Mouse (Mus musculus) lung, embryonic 14.5 days (tissue): ENCODE measurements at regions not wholly inside any gene's neighbourhood (a gene's known extent, or its start where the extent isn't known, plus 50 kb on each side); places are given as distances from the start of the nearest gene placed in this dataset.

Experiments used
- ATAC-seq: fragments of 200-750 bp; cut with Nextera tagmentation; 2 replicates; pipeline ENCODE4 v1.8.0; 2017; ENCODE audit warnings: mild to moderate bottlenecking, moderate TSS enrichment, moderate library complexity; ENCODE audit not compliant: insufficient read depth
- DNase-seq: peaks from one replicate; pipeline ENCODE4 v3.0.0-alpha.2; 2015
- H3K27ac ChIP-seq: fragments of 300-500 bp; sonication (generic); 2 replicates; pipeline ENCODE4 v1.5.1; 2014; ENCODE audit warnings: low read depth, mild to moderate bottlenecking, moderate library complexity
- H3K27me3 ChIP-seq: fragments of 300-500 bp; sonication (generic); 2 replicates; pipeline ENCODE4 v1.6.1; 2014; ENCODE audit warnings: low read length, control low read depth; ENCODE audit not compliant: insufficient read depth
- H3K36me3 ChIP-seq: fragments of 300-500 bp; sonication (generic); 2 replicates; pipeline ENCODE4 v1.6.1; 2014; ENCODE audit warnings: control low read depth; ENCODE audit not compliant: insufficient read depth
- H3K4me1 ChIP-seq: fragments of 300-500 bp; sonication (generic); 2 replicates; pipeline ENCODE4 v1.6.1; 2014; ENCODE audit warnings: antibody characterized with exemption, control low read depth; ENCODE audit not compliant: insufficient read depth
- H3K4me2 ChIP-seq: fragments of 300-500 bp; sonication (generic); 2 replicates; pipeline ENCODE4 v1.6.1; 2014; ENCODE audit warnings: mild to moderate bottlenecking
- H3K4me3 ChIP-seq: fragments of 300-500 bp; sonication (generic); 2 replicates; pipeline ENCODE4 v1.5.1; 2014; ENCODE audit warnings: low read depth, low read length
- H3K9ac ChIP-seq: fragments of 300-500 bp; sonication (generic); 2 replicates; pipeline ENCODE4 v1.6.1; 2014
- H3K9me3 ChIP-seq: fragments of 300-500 bp; sonication (generic); 2 replicates; pipeline ENCODE4 v1.6.1; 2016; ENCODE audit warnings: low read depth, low read length, control low read depth
- CTCF ChIP-seq: IDR thresholded peaks from 2 replicates; pipeline ENCODE4 v1.5.1; 2016; ENCODE audit warnings: antibody characterized with exemption, low read depth
- WGBS: fragments of 180-500 bp; shearing (Covaris S2); extraction: QIAGEN DNeasy Blood & Tissue Kit; methylation state at CpG from one replicate; pipeline ENCODE4 v1.1.7; 2014; 5-methylcytosine and 5-hydroxymethylcytosine counted together

GRCm38 (mm10) chr2:173416921-173417320, 105.5 kb upstream of the 1700021F07Rik start:
- Histone ChIP-seq H3K4me1 (peaks cover 9% of the 10 kb centered on the region; the same call in 1 of the 2 replicates), H3K9ac (no peak overlapping the region), H3K27ac (no peak overlapping the region), H3K4me3 (no peak overlapping the region), H3K36me3 (no peaks in the 10 kb centered on the region), H3K27me3 (no peaks in the 10 kb centered on the region), H3K4me2 (no peak overlapping the region), H3K9me3 (no peaks in the 10 kb centered on the region)
- WGBS: 77% methylated on average over 1 of the region's 1 CpGs
- peak; percentile 59 for TF ChIP-seq CTCF
- ATAC-seq (no peak), DNase-seq (peak; percentile 53)

DNA sequence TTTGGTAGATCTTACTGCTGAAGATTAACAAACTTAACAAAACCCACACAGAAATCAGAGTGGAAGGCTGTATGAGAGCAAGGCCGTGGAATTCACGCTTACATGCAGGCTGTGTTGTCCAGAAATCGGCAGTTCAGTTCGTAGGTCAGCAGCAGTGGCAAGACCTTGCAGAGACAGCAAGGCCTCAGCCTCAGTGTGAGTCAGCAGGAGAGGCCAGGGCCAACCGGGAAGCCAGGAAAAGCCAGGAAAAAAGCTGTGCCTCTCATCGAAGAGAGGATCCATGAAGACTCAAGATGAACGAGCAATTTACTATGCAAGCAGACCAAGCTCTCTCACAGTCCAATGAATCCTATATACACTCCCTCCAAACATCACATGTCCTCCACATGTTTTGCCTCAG, 103.4 kb upstream of the 1700021F07Rik start:
- no peaks in the 10 kb centered on the region for H3K27me3 ChIP-seq
- ATAC-seq: no peak
- no peaks in the 10 kb centered on the region for H3K36me3 ChIP-seq
- 75% methylated on average over 7 of the region's 7 CpGs for WGBS
- DNase-seq: no peak
- H3K4me1 ChIP-seq: peaks cover 4% of the 10 kb centered on the region; the same call in 1 of the 2 replicates
- no peaks in the 10 kb centered on the region for H3K9me3 ChIP-seq
- H3K4me2 ChIP-seq: no peak overlapping the region
- no peak overlapping the region for H3K9ac ChIP-seq
- no peak for TF ChIP-seq CTCF
- H3K4me3 ChIP-seq: no peak overlapping the region
- H3K27ac ChIP-seq: no peak overlapping the region; the same call in 1 of the 2 replicates

GRCm38 (mm10) chr2:173419972-173420391, 102.4 kb upstream of the 1700021F07Rik start:
- WGBS: 58% methylated on average over 10 of the region's 10 CpGs
- ATAC-seq: peak; percentile 53
- H3K9me3 ChIP-seq: no peaks in the 10 kb centered on the region
- no peaks in the 10 kb centered on the region for H3K27me3 ChIP-seq
- H3K4me1 ChIP-seq: peaks cover 3% of the 10 kb centered on the region; the same call in 1 of the 2 replicates
- TF ChIP-seq CTCF: no peak
- H3K9ac ChIP-seq: no peak overlapping the region
- no peak overlapping the region for H3K27ac ChIP-seq
- H3K4me3 ChIP-seq: no peak overlapping the region
- H3K36me3 ChIP-seq: no peaks in the 10 kb centered on the region
- no peak overlapping the region for H3K4me2 ChIP-seq
- DNase-seq: no peak

- Histone ChIP-seq H3K36me3 (no peaks in the 10 kb centered on the region), H3K4me1 (peaks cover 3% of the 10 kb centered on the region; the same call in 1 of the 2 replicates), H3K9me3 (no peaks in the 10 kb centered on the region), H3K4me3 (no peak overlapping the region), H3K27me3 (no peaks in the 10 kb centered on the region), H3K4me2 (no peak overlapping the region), H3K9ac (no peak overlapping the region), H3K27ac (no peak overlapping the region)
- no peak for TF ChIP-seq CTCF
- WGBS: 48% methylated on average over 5 of the region's 5 CpGs
- ATAC-seq: peak; percentile 19; the same call in 1 of the 2 replicates
- no peak for DNase-seq
Measured at GRCm38 (mm10) chr2:173420481-173420880, 101.9 kb upstream of the 1700021F07Rik start.

DNA sequence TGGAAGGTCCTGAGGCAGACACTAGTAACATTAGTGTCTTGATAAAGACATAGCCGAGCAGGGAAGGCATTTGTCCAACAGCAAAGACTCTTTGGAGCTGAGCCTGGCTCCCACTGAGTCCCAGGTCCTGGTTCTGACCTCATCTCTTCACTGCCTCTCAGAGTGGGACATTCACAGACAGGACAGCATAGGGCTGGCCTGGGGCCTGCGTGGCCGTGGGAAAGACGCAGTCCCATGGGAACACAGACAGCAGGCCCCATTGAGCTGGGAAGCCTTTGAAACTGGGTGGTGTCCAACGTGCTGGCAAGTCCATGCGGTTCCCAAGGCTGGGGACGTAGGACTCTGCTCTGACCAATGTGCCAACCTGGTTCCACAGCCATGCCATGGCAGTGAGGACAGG, 97.5 kb upstream of the 1700021F07Rik start:
- Histone ChIP-seq H3K9ac (no peak overlapping the region), H3K4me3 (no peak overlapping the region), H3K4me2 (no peak overlapping the region), H3K9me3 (no peaks in the 10 kb centered on the region), H3K27me3 (no peaks in the 10 kb centered on the region), H3K27ac (no peak overlapping the region), H3K36me3 (no peaks in the 10 kb centered on the region), H3K4me1 (peaks cover 7% of the 10 kb centered on the region; the same call in 1 of the 2 replicates)
- no peak for TF ChIP-seq CTCF
- WGBS: 85% methylated on average over 7 of the region's 7 CpGs
- no peak for ATAC-seq
- no peak for DNase-seq

GRCm38 (mm10) chr2:173425754-173426153, 96.6 kb upstream of the 1700021F07Rik start:
- H3K27ac ChIP-seq: no peak overlapping the region
- no peaks in the 10 kb centered on the region for H3K36me3 ChIP-seq
- H3K4me1 ChIP-seq: peaks cover 5% of the 10 kb centered on the region; the same call in 1 of the 2 replicates
- TF ChIP-seq CTCF: no peak
- no peak overlapping the region for H3K4me3 ChIP-seq
- 79% methylated on average over 9 of the region's 9 CpGs for WGBS
- no peak for DNase-seq
- no peak overlapping the region for H3K9ac ChIP-seq
- no peak for ATAC-seq
- no peaks in the 10 kb centered on the region for H3K9me3 ChIP-seq
- H3K4me2 ChIP-seq: no peak overlapping the region
- no peaks in the 10 kb centered on the region for H3K27me3 ChIP-seq

GRCm38 (mm10) chr2:173426191-173427065, 96.0 kb upstream of the 1700021F07Rik start:
- no peak overlapping the region for H3K27ac ChIP-seq
- no peak for TF ChIP-seq CTCF
- H3K9me3 ChIP-seq: no peaks in the 10 kb centered on the region
- H3K27me3 ChIP-seq: no peaks in the 10 kb centered on the region
- peaks cover 5% of the 10 kb centered on the region; the same call in 1 of the 2 replicates for H3K4me1 ChIP-seq
- no peak overlapping the region for H3K4me2 ChIP-seq
- H3K36me3 ChIP-seq: no peaks in the 10 kb centered on the region
- no peak overlapping the region for H3K9ac ChIP-seq
- H3K4me3 ChIP-seq: no peak overlapping the region
- ATAC-seq: peak; percentile 39
- 67% methylated on average over 16 of the region's 16 CpGs for WGBS
- DNase-seq: no peak
